Mouse (Mus musculus) limb, embryonic 13.5 days (tissue): ENCODE measurements at regions not wholly inside any gene's neighbourhood (a gene's known extent, or its start where the extent isn't known, plus 50 kb on each side); places are given as distances from the start of the nearest gene placed in this dataset.
A peak's percentile ranks its signal among the peaks of the same experiment; 100 is the strongest.

Source experiments
- ATAC-seq: fragments of 200-750 bp; cut with Nextera tagmentation; 2 replicates; pipeline ENCODE4 v1.8.0; 2017; ENCODE audit warnings: low read depth, moderate number of reproducible peaks, moderate TSS enrichment; ENCODE audit not compliant: low FRiP score
- H3K27ac ChIP-seq: fragments of 300-500 bp; sonication (generic); 2 replicates; pipeline ENCODE4 v1.5.1; 2015; ENCODE audit warnings: inconsistent platforms, mild to moderate bottlenecking, moderate library complexity
- H3K27me3 ChIP-seq: fragments of 300-500 bp; sonication (generic); 2 replicates; pipeline ENCODE4 v1.6.1; 2015; ENCODE audit warnings: mild to moderate bottlenecking, inconsistent platforms
- H3K36me3 ChIP-seq: fragments of 300-500 bp; sonication (generic); 2 replicates; pipeline ENCODE4 v1.6.1; 2015; ENCODE audit warnings: inconsistent platforms, mild to moderate bottlenecking, moderate library complexity
- H3K4me1 ChIP-seq: fragments of 300-500 bp; sonication (generic); 2 replicates; pipeline ENCODE4 v1.6.1; 2015; ENCODE audit warnings: inconsistent platforms
- H3K4me2 ChIP-seq: fragments of 300-500 bp; sonication (generic); replicated peaks from 2 replicates; pipeline ENCODE4 v1.6.1; 2015; ENCODE audit warnings: inconsistent platforms, mild to moderate bottlenecking, moderate library complexity
- H3K4me3 ChIP-seq: fragments of 300-500 bp; sonication (generic); 2 replicates; pipeline ENCODE4 v1.5.1; 2015; ENCODE audit warnings: moderate library complexity, mild to moderate bottlenecking, inconsistent platforms
- H3K9ac ChIP-seq: fragments of 300-500 bp; sonication (generic); 2 replicates; pipeline ENCODE4 v1.6.1; 2015; ENCODE audit warnings: mild to moderate bottlenecking, inconsistent platforms
- H3K9me3 ChIP-seq: fragments of 300-500 bp; sonication (generic); 2 replicates; pipeline ENCODE4 v1.6.1; 2016; ENCODE audit warnings: inconsistent platforms
- WGBS: fragments of 180-500 bp; shearing (Covaris S2); methylation state at CpG from one replicate; pipeline ENCODE4 v1.1.7; 2015; 5-methylcytosine and 5-hydroxymethylcytosine counted together

DNA sequence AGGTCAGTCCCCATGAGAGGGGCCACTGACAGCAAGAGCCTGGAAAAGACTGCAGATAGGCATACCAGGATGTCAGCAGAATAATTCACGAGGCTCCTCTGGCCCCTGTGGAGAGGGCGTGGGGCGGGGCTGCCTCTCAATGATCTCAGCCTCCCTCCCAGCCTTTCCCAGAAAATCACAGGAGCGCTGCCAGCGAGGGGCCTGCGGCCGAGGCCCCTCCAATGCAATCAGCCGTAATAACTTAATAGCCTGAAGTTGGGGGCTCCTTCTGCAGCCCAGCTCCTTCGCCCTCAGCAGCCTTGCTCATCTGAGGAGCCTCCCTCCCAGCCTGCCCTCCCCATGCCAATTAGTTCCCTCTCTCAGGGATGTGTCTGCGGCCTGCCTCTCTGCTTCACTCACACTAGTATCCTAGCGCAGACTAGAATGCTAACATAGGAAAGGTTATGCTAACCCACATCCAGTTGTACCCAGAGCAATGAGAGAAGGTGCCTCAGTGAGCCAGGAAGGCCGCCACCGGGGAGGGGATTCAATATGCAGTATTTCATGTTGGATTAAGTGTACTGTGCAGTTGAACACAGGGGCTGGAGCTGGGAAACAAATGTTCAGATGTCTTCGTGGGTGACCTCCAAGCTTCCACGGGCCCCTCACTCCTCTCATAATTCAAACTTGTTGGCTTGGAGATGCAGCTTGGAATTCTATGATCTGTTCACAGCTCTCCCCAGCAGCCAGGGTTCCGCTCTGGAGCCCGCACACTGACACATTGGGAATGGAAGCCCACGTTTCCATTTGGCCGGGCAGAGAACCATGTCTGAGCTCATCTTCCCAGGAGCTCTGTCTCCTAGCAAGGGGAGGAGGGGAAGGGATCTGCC, 67.5 kb upstream of the Stx16 start:
- Histone ChIP-seq H3K4me1 (peaks cover 30% of the 10 kb centered on the region), H3K9ac (peak overlapping the region; percentile 8; the same call in 1 of the 2 replicates), H3K9me3 (peaks cover 11% of the 10 kb centered on the region), H3K36me3 (no peaks in the 10 kb centered on the region), H3K27ac (peak overlapping the region; percentile 73), H3K4me3 (no peak overlapping the region), H3K4me2 (peak overlapping the region; percentile 31; the same call in 1 of the 2 replicates), H3K27me3 (no peaks in the 10 kb centered on the region)
- ATAC-seq: peak; percentile 29; the same call in 1 of the 2 replicates
- WGBS: 32% methylated on average over 19 of the region's 19 CpGs

DNA sequence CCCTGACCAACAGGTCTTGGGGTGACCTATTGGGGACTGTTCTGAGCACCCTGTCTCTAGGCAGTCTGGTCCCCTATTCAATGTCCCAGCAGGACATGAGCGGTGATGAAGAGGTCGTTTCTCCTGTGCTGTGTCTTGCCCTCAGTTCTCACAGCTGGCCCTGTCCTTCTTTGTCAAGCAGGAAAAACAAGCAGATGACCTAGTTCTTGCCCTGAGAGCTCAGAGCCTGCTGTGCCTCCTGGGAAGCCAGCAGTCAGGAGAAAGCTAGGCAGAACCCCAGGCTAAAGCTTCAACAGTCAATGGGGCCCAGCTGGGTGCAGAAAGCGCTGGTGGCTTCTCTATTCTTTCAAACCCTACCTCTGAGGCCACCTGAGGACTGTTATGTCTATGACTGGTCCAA, 66.1 kb upstream of the Stx16 start:
- no peak overlapping the region for H3K9ac ChIP-seq
- WGBS: 65% methylated on average over 3 of the region's 3 CpGs
- H3K27ac ChIP-seq: no peak overlapping the region
- no peak overlapping the region for H3K4me2 ChIP-seq
- peaks cover 34% of the 10 kb centered on the region for H3K4me1 ChIP-seq
- no peaks in the 10 kb centered on the region for H3K36me3 ChIP-seq
- no peaks in the 10 kb centered on the region for H3K27me3 ChIP-seq
- ATAC-seq: no peak
- H3K9me3 ChIP-seq: no peaks in the 10 kb centered on the region
- H3K4me3 ChIP-seq: no peak overlapping the region

DNA sequence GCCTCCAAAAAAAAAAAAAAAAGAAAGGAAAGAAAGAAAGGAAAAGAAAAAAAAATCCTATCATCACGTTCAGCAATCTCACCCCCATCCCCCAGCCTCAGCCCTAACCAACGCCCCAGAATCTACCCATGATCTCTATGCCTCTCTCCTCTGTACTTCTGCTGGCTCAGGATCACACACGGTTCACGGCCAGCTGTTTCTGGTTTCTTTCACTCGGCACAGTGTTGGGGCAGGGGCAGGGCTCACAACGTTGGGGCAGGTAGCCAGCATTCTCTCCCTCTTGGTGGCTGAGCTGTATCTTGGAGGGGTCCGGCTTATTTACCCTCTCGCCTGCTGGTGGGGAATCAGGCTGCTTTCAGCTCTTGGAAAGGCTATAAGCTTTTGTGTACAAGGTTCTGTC, 64.7 kb upstream of the Stx16 start:
- H3K4me2 ChIP-seq: peak overlapping the region; percentile 7
- peak; percentile 60; the same call in 1 of the 2 replicates for ATAC-seq
- no peak overlapping the region for H3K9ac ChIP-seq
- WGBS: 21% methylated on average over 8 of the region's 8 CpGs
- H3K9me3 ChIP-seq: no peaks in the 10 kb centered on the region
- no peaks in the 10 kb centered on the region for H3K36me3 ChIP-seq
- H3K4me1 ChIP-seq: peaks cover 41% of the 10 kb centered on the region
- H3K4me3 ChIP-seq: no peak overlapping the region
- peak overlapping the region; percentile 29; the same call in 1 of the 2 replicates for H3K27ac ChIP-seq
- no peaks in the 10 kb centered on the region for H3K27me3 ChIP-seq

DNA sequence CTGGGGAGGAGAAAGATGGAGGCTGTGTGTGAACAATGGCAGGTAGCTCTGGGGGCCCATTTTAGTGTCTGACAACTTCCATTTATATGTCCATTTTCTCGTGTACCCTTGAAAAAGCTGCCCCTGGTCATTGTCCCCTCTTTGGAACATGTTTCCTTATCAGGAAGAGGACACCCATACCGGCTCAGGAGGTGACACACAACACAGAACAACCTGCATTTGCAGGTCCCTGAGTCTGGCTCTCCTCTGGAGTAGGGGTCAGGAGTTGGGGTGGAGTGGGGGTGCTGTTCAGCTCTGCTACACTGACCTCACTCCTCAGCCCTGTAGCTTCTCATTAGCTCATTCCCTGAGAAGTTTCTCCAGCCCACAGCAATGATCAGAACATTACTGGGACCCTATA, 61.7 kb upstream of the Stx16 start:
- no peak overlapping the region for H3K9ac ChIP-seq
- WGBS: 76% methylated on average over 2 of the region's 2 CpGs
- H3K4me3 ChIP-seq: no peak overlapping the region
- no peak overlapping the region for H3K4me2 ChIP-seq
- H3K27me3 ChIP-seq: no peaks in the 10 kb centered on the region
- H3K9me3 ChIP-seq: no peaks in the 10 kb centered on the region
- no peak for ATAC-seq
- no peaks in the 10 kb centered on the region for H3K36me3 ChIP-seq
- H3K4me1 ChIP-seq: peaks cover 36% of the 10 kb centered on the region
- no peak overlapping the region for H3K27ac ChIP-seq

DNA sequence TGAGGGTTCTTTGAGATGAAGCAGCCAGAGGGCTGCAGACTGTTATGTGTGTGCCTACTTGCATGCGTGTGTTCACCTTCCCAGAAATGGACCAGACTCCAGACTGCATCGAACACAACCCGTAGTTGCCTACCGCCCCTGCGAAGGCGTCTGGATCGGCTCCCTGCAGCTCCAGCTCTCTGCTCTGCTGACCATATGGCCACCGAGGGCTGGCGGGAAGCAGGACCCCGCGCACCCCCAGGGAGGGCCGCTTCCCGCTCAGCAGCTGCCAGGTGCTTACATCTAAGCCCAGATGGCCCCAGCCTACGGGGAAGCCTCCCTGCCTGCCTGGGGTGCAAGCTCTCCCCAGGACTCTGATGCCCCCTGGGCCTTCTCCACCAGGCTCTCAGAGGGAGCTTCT, 60.8 kb upstream of the Stx16 start:
- H3K4me1 ChIP-seq: peaks cover 36% of the 10 kb centered on the region
- peak overlapping the region; percentile 10; the same call in 1 of the 2 replicates for H3K4me2 ChIP-seq
- no peaks in the 10 kb centered on the region for H3K36me3 ChIP-seq
- no peak overlapping the region for H3K4me3 ChIP-seq
- no peak overlapping the region for H3K27ac ChIP-seq
- H3K27me3 ChIP-seq: no peaks in the 10 kb centered on the region
- no peaks in the 10 kb centered on the region for H3K9me3 ChIP-seq
- WGBS: 28% methylated on average over 14 of the region's 14 CpGs
- no peak for ATAC-seq
- H3K9ac ChIP-seq: no peak overlapping the region

DNA sequence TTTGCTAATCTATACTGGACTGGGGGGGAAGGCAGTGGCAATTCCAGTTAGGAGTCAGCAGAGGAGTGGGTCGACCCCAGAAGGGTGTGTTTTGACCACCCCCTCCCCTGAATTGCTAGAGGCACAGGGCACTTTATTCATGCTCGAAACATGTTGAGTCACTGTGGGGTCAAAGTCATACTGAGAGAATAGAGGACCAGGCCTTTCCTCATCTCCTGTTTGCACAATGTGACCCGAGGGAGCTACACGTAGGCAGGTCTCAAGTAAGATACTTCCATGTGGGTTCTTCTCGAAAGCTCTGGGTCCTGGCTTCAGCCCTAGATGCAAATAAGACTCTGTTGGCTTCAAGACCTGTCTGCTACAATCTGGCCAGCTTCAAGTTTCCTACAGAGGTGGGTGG, 60.0 kb upstream of the Stx16 start:
- Histone ChIP-seq H3K9me3 (no peaks in the 10 kb centered on the region), H3K36me3 (no peaks in the 10 kb centered on the region), H3K4me2 (no peak overlapping the region), H3K4me1 (peaks cover 39% of the 10 kb centered on the region), H3K4me3 (no peak overlapping the region), H3K27me3 (no peaks in the 10 kb centered on the region), H3K27ac (no peak overlapping the region), H3K9ac (no peak overlapping the region)
- whole genome bisulfite sequencing: 89% methylated on average over 5 of the region's 5 CpGs
- no peak for ATAC-seq

DNA sequence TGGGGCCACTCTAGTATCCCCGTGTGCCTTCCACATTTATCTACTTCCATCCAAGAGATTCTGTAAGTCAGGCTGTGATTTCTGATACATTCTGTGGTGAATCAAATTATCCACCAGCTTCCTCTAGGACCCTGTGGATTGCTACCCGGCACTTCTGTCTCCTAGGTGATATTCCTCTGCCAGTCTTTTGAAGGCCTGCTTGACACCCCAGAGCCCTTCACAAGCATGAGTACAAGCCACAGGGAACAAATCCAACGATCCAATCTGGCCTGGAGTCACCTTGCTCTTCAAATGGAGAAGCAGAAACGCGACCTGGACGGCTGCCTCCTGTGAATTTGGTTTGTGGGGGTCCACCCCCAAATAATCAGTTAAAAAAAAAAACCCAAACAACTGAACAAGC, 59.1 kb upstream of the Stx16 start:
- Histone ChIP-seq H3K9me3 (no peaks in the 10 kb centered on the region), H3K36me3 (no peaks in the 10 kb centered on the region), H3K4me3 (no peak overlapping the region), H3K27ac (no peak overlapping the region), H3K27me3 (no peaks in the 10 kb centered on the region), H3K4me1 (peaks cover 32% of the 10 kb centered on the region), H3K4me2 (no peak overlapping the region), H3K9ac (no peak overlapping the region)
- 58% methylated on average over 6 of the region's 6 CpGs for WGBS
- no peak for ATAC-seq

DNA sequence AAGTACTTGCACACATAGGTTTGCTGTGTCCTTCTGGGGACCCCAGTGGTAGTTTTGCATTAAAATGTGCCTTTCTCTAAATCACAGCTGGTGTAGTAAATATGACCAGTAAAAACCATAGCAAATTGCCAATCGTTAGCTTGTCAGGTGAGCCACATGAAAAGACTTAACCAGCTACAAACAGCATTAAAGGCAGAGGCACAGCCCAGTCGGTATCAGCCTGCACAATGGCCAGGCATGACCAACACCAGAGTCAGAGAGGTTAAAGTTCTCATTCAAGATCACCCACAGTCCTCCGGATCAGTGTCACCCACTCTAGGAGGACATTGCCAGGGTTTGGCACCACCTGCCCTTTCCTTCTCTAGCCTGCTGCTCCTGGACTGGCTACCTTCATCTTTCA, 58.5 kb upstream of the Stx16 start:
- H3K4me3 ChIP-seq: no peak overlapping the region
- no peaks in the 10 kb centered on the region for H3K9me3 ChIP-seq
- H3K4me2 ChIP-seq: no peak overlapping the region
- H3K4me1 ChIP-seq: peaks cover 38% of the 10 kb centered on the region
- no peak overlapping the region for H3K27ac ChIP-seq
- no peaks in the 10 kb centered on the region for H3K27me3 ChIP-seq
- ATAC-seq: no peak
- H3K36me3 ChIP-seq: no peaks in the 10 kb centered on the region
- WGBS: 36% methylated on average over 3 of the region's 3 CpGs
- no peak overlapping the region for H3K9ac ChIP-seq

DNA sequence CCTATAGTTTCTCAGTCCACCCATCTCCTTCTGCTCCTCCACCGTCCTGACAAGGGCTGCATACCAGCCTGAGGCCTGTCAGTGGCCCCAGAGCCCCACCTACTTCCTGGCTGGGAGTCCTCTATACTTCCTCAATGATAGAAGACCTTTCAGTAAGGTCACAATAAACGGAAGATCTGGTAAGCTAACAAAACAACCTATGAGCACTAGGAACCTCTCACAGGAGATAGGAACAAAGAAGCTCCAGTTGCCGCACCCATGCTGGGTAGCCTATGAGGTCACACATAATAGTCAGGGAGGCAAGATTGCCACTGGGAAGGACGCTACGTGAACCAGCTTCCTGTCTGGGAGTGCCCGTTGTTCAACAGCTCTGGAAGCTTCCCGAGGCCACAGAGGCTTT, 58.1 kb upstream of the Stx16 start:
- no peaks in the 10 kb centered on the region for H3K36me3 ChIP-seq
- H3K27me3 ChIP-seq: no peaks in the 10 kb centered on the region
- H3K9me3 ChIP-seq: no peaks in the 10 kb centered on the region
- H3K4me2 ChIP-seq: no peak overlapping the region
- H3K9ac ChIP-seq: no peak overlapping the region
- ATAC-seq: no peak
- H3K27ac ChIP-seq: no peak overlapping the region
- 72% methylated on average over 7 of the region's 7 CpGs for WGBS
- peaks cover 39% of the 10 kb centered on the region for H3K4me1 ChIP-seq
- H3K4me3 ChIP-seq: no peak overlapping the region

DNA sequence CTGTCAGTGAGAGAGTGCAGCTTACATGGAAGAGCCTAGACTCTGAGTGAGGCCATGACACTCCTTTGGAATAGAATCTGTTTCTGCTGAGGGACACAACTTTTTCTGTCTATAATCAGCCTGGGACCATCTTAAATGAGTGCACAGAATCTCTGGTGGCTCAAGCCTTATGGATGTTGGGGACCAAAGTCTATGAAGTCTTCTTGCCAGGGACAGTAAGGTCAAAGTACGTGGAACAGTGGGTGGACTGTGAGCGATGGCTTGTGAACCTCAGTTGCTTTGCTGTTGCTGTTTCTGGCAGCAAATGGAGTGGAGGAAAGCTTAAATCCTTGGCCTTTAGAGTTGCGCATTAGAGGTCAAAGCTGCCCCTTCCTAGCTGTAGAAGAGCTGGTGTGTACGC, 57.1 kb upstream of the Stx16 start:
- Histone ChIP-seq H3K4me1 (peaks cover 39% of the 10 kb centered on the region), H3K36me3 (no peaks in the 10 kb centered on the region), H3K9ac (no peak overlapping the region), H3K27ac (no peak overlapping the region; the same call in 1 of the 2 replicates), H3K27me3 (no peaks in the 10 kb centered on the region), H3K9me3 (no peaks in the 10 kb centered on the region), H3K4me2 (no peak overlapping the region), H3K4me3 (no peak overlapping the region)
- ATAC-seq: no peak
- WGBS: 93% methylated on average over 4 of the region's 4 CpGs

DNA sequence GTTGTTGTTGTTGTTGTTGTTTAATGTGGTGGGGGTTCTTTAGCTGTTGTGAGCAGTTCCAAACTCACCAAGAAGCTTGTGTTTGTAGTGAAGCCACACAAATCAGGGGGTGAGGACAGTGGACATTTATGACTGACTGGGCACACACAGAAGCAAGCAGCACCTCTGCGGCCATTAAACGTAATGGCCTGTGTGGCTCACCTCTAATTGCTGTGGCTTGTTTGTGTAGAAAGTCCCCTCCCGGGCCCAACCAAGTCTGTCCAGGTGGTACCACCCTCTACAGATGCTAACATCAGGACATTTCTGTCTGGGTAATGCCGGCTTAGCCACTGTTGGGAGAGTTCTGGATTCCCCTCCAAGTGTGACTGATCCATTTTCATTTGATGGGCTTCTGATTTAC, 56.1 kb upstream of the Stx16 start:
- Histone ChIP-seq H3K36me3 (no peaks in the 10 kb centered on the region), H3K4me3 (no peak overlapping the region)
- ATAC-seq: no peak

DNA sequence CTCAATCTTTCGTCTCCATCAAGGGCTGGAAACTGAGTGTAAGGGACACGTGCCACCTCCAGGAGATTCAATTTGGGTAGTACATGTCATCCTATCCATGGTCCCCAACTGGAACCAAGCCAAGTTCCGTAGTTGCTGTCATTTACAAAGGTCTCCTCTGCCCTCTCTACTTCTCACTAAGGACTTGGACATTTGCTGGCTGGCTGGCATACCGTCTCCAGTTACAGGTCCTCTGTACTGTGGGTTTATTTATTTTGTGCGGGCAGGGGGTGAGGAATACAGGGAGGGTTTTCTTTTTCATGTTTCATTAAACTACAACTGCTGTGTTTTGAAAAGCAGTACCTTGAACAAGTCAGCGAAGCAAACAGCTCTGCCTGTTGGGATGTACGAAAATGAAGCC, 55.7 kb upstream of the Stx16 start:
- no peaks in the 10 kb centered on the region for H3K27me3 ChIP-seq
- H3K36me3 ChIP-seq: no peaks in the 10 kb centered on the region
- no peak overlapping the region for H3K9ac ChIP-seq
- WGBS: 63% methylated on average over 7 of the region's 7 CpGs
- peaks cover 31% of the 10 kb centered on the region for H3K4me1 ChIP-seq
- H3K4me3 ChIP-seq: no peak overlapping the region
- no peak for ATAC-seq
- no peak overlapping the region for H3K4me2 ChIP-seq
- peak overlapping the region; percentile 28; the same call in 1 of the 2 replicates for H3K27ac ChIP-seq
- H3K9me3 ChIP-seq: no peaks in the 10 kb centered on the region

More for the DNA sequence above, 56.1 kb upstream of the Stx16 start:
- no peaks in the 10 kb centered on the region for H3K27me3 ChIP-seq
- H3K27ac ChIP-seq: no peak overlapping the region
- H3K9ac ChIP-seq: no peak overlapping the region
- peaks cover 36% of the 10 kb centered on the region for H3K4me1 ChIP-seq
- no peak overlapping the region for H3K4me2 ChIP-seq
- no peaks in the 10 kb centered on the region for H3K9me3 ChIP-seq
- WGBS: 45% methylated on average over 4 of the region's 4 CpGs

DNA sequence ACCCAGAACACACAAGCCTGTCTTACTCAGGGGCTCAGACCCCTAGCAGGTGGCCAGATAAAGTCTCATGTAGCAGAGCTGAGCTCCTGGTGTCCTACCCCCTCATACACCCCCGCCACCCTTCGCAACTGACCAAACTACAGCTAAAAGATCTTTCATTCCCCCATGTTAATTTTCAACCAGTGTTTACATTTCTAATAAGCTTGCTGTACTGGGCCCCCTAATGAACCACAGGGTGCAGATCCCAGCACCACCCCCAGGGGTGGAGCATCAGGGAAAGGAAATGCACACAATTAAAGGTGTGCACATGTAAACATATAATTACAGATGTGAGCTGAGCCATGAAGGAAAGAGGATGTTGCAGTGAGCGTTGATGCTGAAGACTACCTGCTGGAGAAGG, 54.6 kb upstream of the Stx16 start:
- Histone ChIP-seq H3K27me3 (no peaks in the 10 kb centered on the region), H3K9me3 (no peaks in the 10 kb centered on the region), H3K9ac (no peak overlapping the region), H3K4me3 (no peak overlapping the region), H3K36me3 (no peaks in the 10 kb centered on the region), H3K27ac (no peak overlapping the region), H3K4me2 (no peak overlapping the region), H3K4me1 (peaks cover 37% of the 10 kb centered on the region)
- ATAC-seq: no peak
- WGBS: 82% methylated on average over 3 of the region's 3 CpGs
